Mouse (Mus musculus) G1E (cell line): ENCODE measurements around the gene Pfdn4. TPM values are rescaled to one million over a fixed set of nuclear protein-coding genes. Genes with fewer than 3 reads are reported as not detected.

Experiments
- ATAC-seq: 2 replicates; pipeline ENCODE4 v1.8.0; 2016; ENCODE audit warnings: mild to moderate bottlenecking; ENCODE audit not compliant: insufficient number of reproducible peaks, poor library complexity, low FRiP score, severe bottlenecking; ENCODE audit errors: extremely low read depth
- DNase-seq: peaks from one replicate; pipeline ENCODE4 v3.0.0; 2012; ENCODE audit warnings: low spot score
- H3K27me3 ChIP-seq: 2 replicates; pipeline ENCODE4 v1.6.1; 2012; ENCODE audit warnings: mild to moderate bottlenecking, low read length, inconsistent platforms; ENCODE audit not compliant: insufficient read depth
- H3K36me3 ChIP-seq: replicated peaks from 2 replicates; pipeline ENCODE3; 2012; ENCODE audit warnings: mild to moderate bottlenecking, inconsistent platforms
- H3K4me1 ChIP-seq: 2 replicates; pipeline ENCODE4 v1.6.1; 2012; ENCODE audit warnings: low read depth, low read length, inconsistent platforms, mixed read lengths; ENCODE audit not compliant: insufficient read depth
- H3K4me3 ChIP-seq: 2 replicates; pipeline ENCODE4 v1.5.1; 2012; ENCODE audit warnings: low read depth, mild to moderate bottlenecking, inconsistent platforms, low read length, moderate library complexity, mixed read lengths
- H3K9me3 ChIP-seq: replicated peaks from 2 replicates; pipeline ENCODE4 v1.6.1; 2012; ENCODE audit warnings: inconsistent platforms
- CTCF ChIP-seq: IDR thresholded peaks from 2 replicates; pipeline ENCODE4 v1.5.1; 2012; ENCODE audit warnings: low read depth, low read length, inconsistent platforms, mixed read lengths
- GATA1 ChIP-seq: IDR thresholded peaks from 2 replicates; pipeline ENCODE4 v1.6.1; 2012; ENCODE audit warnings: borderline replicate concordance, low read length, inconsistent platforms, mixed read lengths
- GATA2 ChIP-seq: IDR thresholded peaks from 2 replicates; pipeline ENCODE4 v1.6.1; 2012; ENCODE audit warnings: low read depth, low read length, inconsistent platforms, borderline replicate concordance
- POLR2AphosphoS5 ChIP-seq: IDR thresholded peaks from 2 replicates; pipeline ENCODE4 v1.6.1; 2012; ENCODE audit warnings: low read depth, low read length, inconsistent platforms; ENCODE audit not compliant: insufficient replicate concordance
- TAL1 ChIP-seq: conservative IDR thresholded peaks from 2 replicates; pipeline ENCODE4 v1.6.1; 2012; ENCODE audit warnings: low read depth, low read length, inconsistent platforms, mixed read lengths
- polyA plus RNA-seq: library from polyadenylated mRNA; stranded (reverse); fragments of >175 nt; gene quantifications from 2 replicates; pipeline ENCODE4 v1.2.3, GENCODE M21; 2012
- total RNA-seq, 2 experiments: library from RNA; stranded (forward) in 1 of 2; stranded (reverse) in 1 of 2; fragments of 200-1000 nt in 1 of 2; fragments of >200 nt in 1 of 2; fragmentation: Nextera tagmentation in 1 of 2; gene quantifications; 2 replicates each; pipeline ENCODE4 v1.2.3; 2014 to 2017

Pfdn4 gene
- total and polyA plus RNA-seq, 3 experiments = 7.5 to 87.9 (median 41.2) TPM

- Histone ChIP-seq H3K36me3 (no peaks in the 10 kb centered on the region), H3K9me3 (peaks cover 46% of the 10 kb centered on the region), H3K27me3 (no peaks in the 10 kb centered on the region), H3K4me1 (no peaks in the 10 kb centered on the region), H3K4me3 (no peak overlapping the region)
- DNase-seq = no peak
- ATAC-seq = no peak
- no peak for TF ChIP-seq GATA2
- no peak for TF ChIP-seq POLR2AphosphoS5
- TF ChIP-seq GATA1 = no peak
- TF ChIP-seq CTCF = no peak
- no peak for TF ChIP-seq TAL1
Measured at GRCm38 (mm10) chr2:170529766-170530165, 33.5 kb downstream of the Pfdn4 start.

- DNase-seq (no peak), ATAC-seq (no peak)
- H3K9me3 ChIP-seq = peaks cover 46% of the 10 kb centered on the region
- no peak overlapping the region for H3K4me3 ChIP-seq
- no peaks in the 10 kb centered on the region for H3K27me3 ChIP-seq
- no peaks in the 10 kb centered on the region for H3K36me3 ChIP-seq
- TF ChIP-seq CTCF (no peak), TAL1 (no peak), GATA2 (no peak), POLR2AphosphoS5 (no peak), GATA1 (no peak)
- no peaks in the 10 kb centered on the region for H3K4me1 ChIP-seq
Measured at GRCm38 (mm10) chr2:170530256-170530655, 34.0 kb downstream of the Pfdn4 start.

- Histone ChIP-seq H3K27me3 (no peaks in the 10 kb centered on the region), H3K4me1 (no peaks in the 10 kb centered on the region), H3K9me3 (peaks cover 58% of the 10 kb centered on the region), H3K36me3 (no peaks in the 10 kb centered on the region), H3K4me3 (no peak overlapping the region)
- DNase-seq (no peak), ATAC-seq (no peak)
- TF ChIP-seq CTCF (no peak), TAL1 (no peak), GATA1 (no peak), GATA2 (no peak), POLR2AphosphoS5 (no peak)
Measured at GRCm38 (mm10) chr2:170534116-170534802, 38.0 kb downstream of the Pfdn4 start.

- DNase-seq (no peak), ATAC-seq (no peak)
- H3K27me3 ChIP-seq = no peaks in the 10 kb centered on the region
- no peak overlapping the region for H3K4me3 ChIP-seq
- no peaks in the 10 kb centered on the region for H3K4me1 ChIP-seq
- TF ChIP-seq GATA1 (no peak), GATA2 (no peak), CTCF (no peak), POLR2AphosphoS5 (no peak), TAL1 (no peak)
- H3K9me3 ChIP-seq = peaks cover 60% of the 10 kb centered on the region
- H3K36me3 ChIP-seq = no peaks in the 10 kb centered on the region
Measured at GRCm38 (mm10) chr2:170534803-170535174, 38.6 kb downstream of the Pfdn4 start.

GRCm38 (mm10) chr2:170535841-170536240 is 39.6 kb downstream of the Pfdn4 start:
- no peak for ATAC-seq
- no peaks in the 10 kb centered on the region for H3K27me3 ChIP-seq
- DNase-seq = no peak
- H3K4me3 ChIP-seq = no peak overlapping the region
- H3K4me1 ChIP-seq = no peaks in the 10 kb centered on the region
- TF ChIP-seq TAL1 (no peak), CTCF (no peak), POLR2AphosphoS5 (no peak), GATA2 (no peak), GATA1 (no peak)
- no peaks in the 10 kb centered on the region for H3K36me3 ChIP-seq
- peaks cover 61% of the 10 kb centered on the region for H3K9me3 ChIP-seq

GRCm38 (mm10) chr2:170539211-170539610 is 43.0 kb downstream of the Pfdn4 start:
- no peaks in the 10 kb centered on the region for H3K36me3 ChIP-seq
- TF ChIP-seq GATA1 (no peak), POLR2AphosphoS5 (no peak), TAL1 (no peak), GATA2 (no peak), CTCF (no peak)
- no peaks in the 10 kb centered on the region for H3K4me1 ChIP-seq
- H3K27me3 ChIP-seq = no peaks in the 10 kb centered on the region
- ATAC-seq (no peak), DNase-seq (no peak)
- peaks cover 68% of the 10 kb centered on the region for H3K9me3 ChIP-seq
- no peak overlapping the region for H3K4me3 ChIP-seq

GRCm38 (mm10) chr2:170543625-170544024 is 47.4 kb downstream of the Pfdn4 start:
- no peak for ATAC-seq
- DNase-seq = no peak
- H3K4me1 ChIP-seq = no peaks in the 10 kb centered on the region
- no peak overlapping the region for H3K4me3 ChIP-seq
- peaks cover 59% of the 10 kb centered on the region for H3K9me3 ChIP-seq
- no peaks in the 10 kb centered on the region for H3K27me3 ChIP-seq
- no peak for TF ChIP-seq CTCF
- TF ChIP-seq GATA1 = no peak
- no peak for TF ChIP-seq POLR2AphosphoS5
- TF ChIP-seq TAL1 = no peak
- TF ChIP-seq GATA2 = no peak
- no peaks in the 10 kb centered on the region for H3K36me3 ChIP-seq
